Mouse (Mus musculus): ENCODE results near the gene Myadml2. TPM values are rescaled to one million over a fixed set of nuclear protein-coding genes. Genes with fewer than 3 reads are reported as not detected.

Myadml2 gene
- polyA plus RNA-seq, 1 experiment from 2014 or later = 0.90 TPM

DNA sequence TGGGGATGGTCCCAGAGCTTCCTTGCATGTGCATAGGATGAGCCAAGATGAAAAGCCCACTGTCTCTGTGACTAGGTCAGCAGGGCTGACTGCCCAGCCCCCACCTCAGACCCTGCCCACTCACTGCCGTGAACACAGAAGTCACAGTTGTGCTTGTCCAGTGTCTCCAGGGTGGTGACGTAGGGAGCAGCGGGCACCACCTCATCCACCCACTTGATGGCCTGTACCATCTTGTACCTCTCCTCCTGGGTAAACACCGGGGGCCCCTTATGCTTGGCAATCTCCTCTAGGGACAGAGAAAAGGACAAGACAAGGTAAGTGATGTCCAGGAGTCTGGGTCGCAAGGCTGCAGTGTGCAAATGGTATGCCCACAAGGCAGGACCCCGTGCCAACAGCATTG lies 32.8 kb downstream of the Myadml2 start:
- Histone ChIP-seq H3K4me1 (peaks cover 24% of the 10 kb centered on the region), H3K9ac (no peak overlapping the region), H3K27ac (no peak overlapping the region), H3K4me3 (no peak overlapping the region), H3K4me2 (no peak overlapping the region), H3K9me3 (no peaks in the 10 kb centered on the region), H3K36me3 (replicated peaks) (peaks cover 19% of the 10 kb centered on the region; the same call in 1 of the 2 replicates), H3K27me3 (replicated peaks) (no peaks in the 10 kb centered on the region)
- no peak for ATAC-seq (replicated peaks)
- WGBS = 93% methylated on average over 6 of the region's 6 CpGs

DNA sequence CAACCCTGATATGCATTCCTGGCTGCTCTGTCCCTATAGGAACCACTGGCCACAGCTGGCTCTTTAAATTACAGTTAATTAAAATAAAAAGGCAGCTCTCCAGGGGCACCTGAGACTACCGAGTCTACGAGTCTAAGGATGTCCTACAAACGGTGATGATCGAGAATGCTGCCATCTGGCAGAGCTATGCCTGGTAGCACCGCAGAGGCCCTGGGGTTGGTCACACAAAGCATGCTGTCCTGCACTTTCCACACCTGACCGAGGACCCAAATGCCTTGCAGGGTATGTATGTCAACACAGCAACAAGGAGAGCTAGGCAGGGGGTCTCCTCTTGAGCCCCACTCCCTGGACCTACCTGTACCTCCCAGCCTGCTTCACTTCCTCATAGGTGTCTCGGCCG lies 34.0 kb downstream of the Myadml2 start:
- Histone ChIP-seq H3K4me3 (no peak overlapping the region), H3K27me3 (replicated peaks) (peaks cover 5% of the 10 kb centered on the region; the same call in 1 of the 2 replicates), H3K4me1 (peaks cover 26% of the 10 kb centered on the region), H3K36me3 (replicated peaks) (0 out of 2 replicates have a peak, but pooled peaks cover 13% of the 10 kb centered on the region), H3K9me3 (no peaks in the 10 kb centered on the region), H3K9ac (no peak overlapping the region), H3K4me2 (no peak overlapping the region), H3K27ac (no peak overlapping the region)
- ATAC-seq (replicated peaks) = no peak
- 82% methylated on average over 8 of the region's 8 CpGs for WGBS

DNA sequence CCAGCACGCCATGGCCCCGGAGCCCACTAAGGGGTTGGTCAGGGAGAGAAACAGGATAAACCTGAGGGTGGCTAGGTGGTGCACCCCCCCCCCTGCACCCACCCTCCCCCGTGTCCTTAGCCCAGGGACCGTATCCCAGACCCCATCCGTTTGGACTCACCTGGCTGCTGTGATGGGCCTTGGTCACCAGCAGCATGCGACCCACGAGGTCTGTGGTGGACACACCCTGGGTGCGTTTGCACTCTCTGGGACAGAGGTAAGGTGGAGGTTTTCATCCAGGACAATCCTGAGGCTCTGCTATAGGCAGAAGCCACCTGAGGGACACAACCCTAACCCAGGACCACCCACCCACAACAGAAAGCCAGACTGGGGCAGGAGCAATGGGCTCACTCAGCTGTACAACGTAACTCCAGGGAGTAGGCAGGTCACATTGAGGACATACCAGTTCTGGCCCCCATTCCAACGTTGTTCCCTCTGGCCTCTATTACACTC lies 34.4 kb downstream of the Myadml2 start:
- H3K4me1 ChIP-seq = peaks cover 30% of the 10 kb centered on the region
- no peak overlapping the region for H3K4me3 ChIP-seq
- WGBS = 89% methylated on average over 10 of the region's 10 CpGs
- H3K9me3 ChIP-seq = no peaks in the 10 kb centered on the region
- H3K36me3 ChIP-seq (replicated peaks) = 0 out of 2 replicates have a peak, but pooled peaks cover 9% of the 10 kb centered on the region
- no peak for ATAC-seq (replicated peaks)
- H3K9ac ChIP-seq = no peak overlapping the region
- H3K27me3 ChIP-seq (replicated peaks) = peaks cover 9% of the 10 kb centered on the region; the same call in 1 of the 2 replicates
- H3K27ac ChIP-seq = no peak overlapping the region
- no peak overlapping the region for H3K4me2 ChIP-seq

DNA sequence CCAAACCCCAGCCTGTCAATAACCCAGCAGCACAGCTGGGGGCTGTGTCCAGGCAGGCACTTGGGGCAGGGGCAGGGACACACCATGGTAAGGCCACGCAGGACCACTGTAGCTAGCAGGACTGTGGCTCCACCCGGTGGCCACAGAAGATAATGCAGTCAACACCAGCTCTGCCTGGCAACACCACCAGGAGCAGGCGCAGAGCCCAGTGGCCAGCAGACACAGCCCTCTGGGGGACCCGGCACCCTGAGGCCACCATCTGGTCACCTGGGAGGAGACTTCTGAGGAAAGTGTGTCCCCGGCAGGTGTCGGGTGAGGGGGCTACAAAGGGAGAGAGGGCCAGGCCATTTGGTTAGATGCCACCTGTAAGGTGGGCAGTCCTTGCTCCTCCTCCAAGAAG lies 35.2 kb downstream of the Myadml2 start:
- Histone ChIP-seq H3K9me3 (no peaks in the 10 kb centered on the region), H3K36me3 (replicated peaks) (0 out of 2 replicates have a peak, but pooled peaks cover 7% of the 10 kb centered on the region), H3K4me2 (no peak overlapping the region), H3K9ac (no peak overlapping the region), H3K27me3 (replicated peaks) (peaks cover 9% of the 10 kb centered on the region; the same call in 1 of the 2 replicates), H3K27ac (no peak overlapping the region), H3K4me3 (no peak overlapping the region), H3K4me1 (peaks cover 30% of the 10 kb centered on the region)
- WGBS = 40% methylated on average over 6 of the region's 6 CpGs
- ATAC-seq (replicated peaks) = no peak

DNA sequence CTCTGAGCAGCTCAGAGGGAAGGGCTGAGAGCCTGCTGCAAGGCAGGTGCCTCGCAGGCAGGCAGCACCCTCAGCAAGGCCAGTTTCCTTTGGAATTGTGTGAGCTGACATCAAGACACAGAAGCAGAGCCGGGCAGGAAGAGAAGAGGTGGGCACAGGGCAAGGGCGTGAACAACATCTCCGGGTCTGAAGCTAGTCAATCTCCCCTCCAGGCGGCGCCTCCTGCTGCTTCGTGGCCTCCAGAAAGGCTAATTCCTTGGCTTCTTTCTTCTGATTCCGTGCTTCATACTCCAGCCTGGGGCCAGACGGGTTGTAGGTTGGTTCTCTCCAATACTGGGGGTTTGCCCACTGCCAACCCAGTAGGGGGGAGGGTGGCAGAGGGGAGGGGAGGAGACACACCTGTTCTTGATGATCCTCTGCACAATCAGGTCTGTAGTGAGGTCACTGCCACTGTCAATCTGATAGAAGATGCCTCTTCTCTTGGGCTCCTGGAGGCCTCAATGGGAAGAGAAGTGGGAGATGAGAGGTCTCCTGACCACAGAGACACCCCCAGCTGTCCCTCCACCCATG lies 37.4 kb downstream of the Myadml2 start:
- Histone ChIP-seq H3K27me3 (replicated peaks) (peaks cover 14% of the 10 kb centered on the region), H3K4me3 (no peak overlapping the region), H3K4me2 (no peak overlapping the region), H3K9me3 (no peaks in the 10 kb centered on the region), H3K27ac (no peak overlapping the region), H3K36me3 (replicated peaks) (peaks cover 16% of the 10 kb centered on the region; the same call in 1 of the 2 replicates), H3K9ac (no peak overlapping the region), H3K4me1 (peaks cover 12% of the 10 kb centered on the region)
- WGBS = 83% methylated on average over 9 of the region's 9 CpGs
- ATAC-seq (replicated peaks) = no peak

DNA sequence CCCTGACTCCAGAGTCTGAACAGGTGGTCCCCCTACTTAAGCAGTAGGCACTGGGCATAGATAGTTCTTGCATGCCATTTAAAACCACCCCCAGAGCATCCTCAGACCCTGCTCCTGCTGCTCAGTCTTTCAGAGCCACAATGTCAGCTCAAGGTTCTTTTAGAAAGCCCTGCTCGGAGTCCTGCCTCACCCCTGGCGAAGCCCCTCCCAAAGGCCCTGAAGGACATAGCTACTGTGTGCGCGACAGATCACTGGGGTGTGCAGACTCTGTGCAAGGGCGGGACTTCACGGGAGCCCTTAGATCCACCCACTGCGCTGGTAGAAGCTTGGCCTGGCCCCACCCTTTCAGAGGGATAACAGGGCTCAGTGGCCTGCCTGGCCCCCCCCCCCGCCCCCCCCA lies 38.7 kb downstream of the Myadml2 start:
- no peak for ATAC-seq (replicated peaks)
- 49% methylated on average over 8 of the region's 8 CpGs for WGBS
- Histone ChIP-seq H3K4me3 (no peak overlapping the region), H3K4me1 (peaks cover 10% of the 10 kb centered on the region), H3K9me3 (no peaks in the 10 kb centered on the region), H3K27me3 (replicated peaks) (peaks cover 14% of the 10 kb centered on the region), H3K36me3 (replicated peaks) (peaks cover 28% of the 10 kb centered on the region; the same call in 1 of the 2 replicates), H3K4me2 (no peak overlapping the region), H3K9ac (no peak overlapping the region), H3K27ac (no peak overlapping the region)

DNA sequence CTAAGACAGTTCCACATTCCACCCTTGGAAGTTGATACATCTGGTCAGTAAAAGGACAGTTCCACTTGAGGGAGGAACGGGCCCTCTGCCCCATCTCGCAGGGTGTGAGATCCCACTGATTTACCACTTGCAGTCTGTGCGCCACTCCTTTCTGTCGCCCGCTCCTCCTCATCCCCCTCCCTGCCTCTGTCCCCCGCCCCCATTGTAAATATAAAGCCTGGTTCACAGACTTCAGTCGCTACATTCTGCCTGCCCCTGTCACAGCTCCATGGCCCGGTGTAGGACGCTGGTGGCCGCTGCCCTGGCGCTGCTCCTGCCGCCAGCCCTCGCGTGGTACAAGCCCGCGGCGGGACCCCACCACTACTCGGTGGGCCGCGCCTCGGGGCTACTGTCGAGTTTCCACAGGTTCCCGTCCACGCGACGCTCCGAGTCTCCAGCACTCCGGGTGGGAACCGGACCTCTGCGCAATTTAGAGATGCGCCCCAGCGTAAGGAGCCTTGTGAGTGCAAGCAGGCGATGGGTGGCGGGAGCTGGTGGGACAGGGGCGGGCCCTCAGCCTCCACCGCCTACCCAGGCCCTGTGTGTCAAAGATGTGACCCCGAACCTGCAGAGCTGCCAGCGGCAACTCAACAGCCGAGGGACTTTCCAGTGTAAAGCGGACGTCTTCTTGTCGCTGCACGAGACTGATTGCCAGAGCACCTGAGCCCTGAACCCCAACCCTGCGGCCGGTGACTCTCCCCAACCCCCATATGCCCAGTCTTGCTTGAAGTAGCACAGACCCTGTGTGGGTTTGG lies 39.5 kb downstream of the Myadml2 start, which contains the start of gene Npb:
Gene Npb (plus strand): TSS at position 237 of the 794 bp plus-strand sequence.
- ATAC-seq (replicated peaks) = no peak
- Histone ChIP-seq H3K4me3 (no peak within 1 kb of the TSS), H3K36me3 (replicated peaks) (peaks cover 28% of the 10 kb centered on the region; the same call in 1 of the 2 replicates)

DNA sequence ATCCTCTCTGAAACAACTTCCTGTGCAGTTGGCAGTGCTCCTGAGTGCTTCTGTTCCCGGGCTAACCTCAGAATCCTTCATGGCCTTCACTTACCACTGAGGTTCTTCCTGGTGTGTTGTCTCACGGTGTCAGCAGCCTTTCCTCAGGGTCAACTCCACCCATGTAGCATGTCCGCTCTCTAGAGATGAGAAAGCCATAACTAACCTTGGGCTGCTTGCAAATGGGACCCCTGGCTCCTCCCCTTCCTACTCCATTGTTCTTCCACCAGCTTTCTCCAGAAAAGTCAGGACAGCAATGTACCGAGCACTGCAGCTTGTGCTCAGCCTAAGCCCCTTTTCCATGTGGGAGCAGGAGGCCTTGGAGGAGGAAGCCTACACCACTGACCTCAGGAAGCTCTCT lies 41.2 kb downstream of the Myadml2 start:
- H3K27ac ChIP-seq = no peak overlapping the region
- 72% methylated on average over 4 of the region's 4 CpGs for WGBS
- peaks cover 14% of the 10 kb centered on the region for H3K27me3 ChIP-seq (replicated peaks)
- H3K4me3 ChIP-seq = no peak overlapping the region
- H3K4me2 ChIP-seq = no peak overlapping the region
- ATAC-seq (replicated peaks) = no peak
- peaks cover 38% of the 10 kb centered on the region; the same call in 1 of the 2 replicates for H3K36me3 ChIP-seq (replicated peaks)
- H3K9me3 ChIP-seq = no peaks in the 10 kb centered on the region
- peaks cover 10% of the 10 kb centered on the region for H3K4me1 ChIP-seq
- no peak overlapping the region for H3K9ac ChIP-seq

More for the DNA sequence above, 39.5 kb downstream of the Myadml2 start, which contains the start of gene Npb:
- H3K27ac ChIP-seq = no peak within 1 kb of the TSS
- peaks cover 10% of the 10 kb centered on the region for H3K4me1 ChIP-seq
- WGBS = 5% methylated on average over 45 of the region's 45 CpGs
- H3K27me3 ChIP-seq (replicated peaks) = peaks cover 14% of the 10 kb centered on the region
- no peaks in the 10 kb centered on the region for H3K9me3 ChIP-seq
- H3K4me2 ChIP-seq = peak within 1 kb of the TSS; percentile 36
- H3K9ac ChIP-seq = no peak within 1 kb of the TSS

DNA sequence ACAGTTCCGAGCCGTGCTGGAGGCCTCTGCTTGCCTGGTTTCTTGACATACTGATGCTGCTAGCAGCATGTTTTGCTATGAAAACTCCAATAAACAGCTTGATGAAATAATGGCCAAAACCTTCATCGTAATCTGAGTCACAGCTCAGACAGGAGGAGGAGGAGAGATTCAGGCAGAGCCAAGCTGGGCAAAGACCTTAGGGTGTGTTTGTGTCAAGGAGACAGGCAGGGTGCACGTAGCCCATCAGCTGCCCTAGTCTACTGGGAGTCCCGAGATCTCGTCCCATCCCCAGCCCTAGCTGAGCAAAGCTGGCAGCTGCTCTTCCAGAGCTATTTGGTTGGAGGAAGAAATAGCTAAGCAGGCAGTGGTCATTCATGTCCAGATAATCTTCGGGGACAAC lies 42.3 kb downstream of the Myadml2 start:
- ATAC-seq (replicated peaks) = no peak
- Histone ChIP-seq H3K27ac (no peak overlapping the region), H3K36me3 (replicated peaks) (peaks cover 37% of the 10 kb centered on the region; the same call in 1 of the 2 replicates), H3K4me1 (peaks cover 10% of the 10 kb centered on the region), H3K4me3 (no peak overlapping the region), H3K9ac (no peak overlapping the region), H3K4me2 (no peak overlapping the region), H3K9me3 (no peaks in the 10 kb centered on the region), H3K27me3 (replicated peaks) (peaks cover 14% of the 10 kb centered on the region)
- 88% methylated on average over 7 of the region's 7 CpGs for WGBS

DNA sequence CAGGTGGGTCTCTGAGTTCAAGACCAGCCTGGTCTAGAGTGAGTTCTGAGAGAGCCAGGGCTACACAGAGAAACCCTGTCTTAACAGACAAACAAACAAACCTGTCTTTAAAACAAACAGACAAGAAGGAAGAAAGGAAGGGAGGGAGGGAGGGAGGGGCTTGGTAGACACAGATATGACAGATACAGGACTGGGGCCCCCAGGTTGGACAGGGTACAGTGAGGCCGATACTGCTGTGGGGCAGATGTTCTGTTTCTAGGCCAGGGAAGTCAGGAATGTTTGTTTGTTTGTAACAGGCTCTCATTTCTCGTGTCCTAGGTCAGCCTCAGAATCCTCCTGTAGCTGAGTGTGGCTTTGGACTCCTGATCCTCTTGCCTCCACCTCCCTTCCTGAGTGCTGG lies 44.4 kb downstream of the Myadml2 start:
- Histone ChIP-seq H3K9me3 (no peaks in the 10 kb centered on the region), H3K4me1 (peaks cover 17% of the 10 kb centered on the region), H3K4me3 (no peak overlapping the region), H3K9ac (no peak overlapping the region), H3K27ac (no peak overlapping the region), H3K4me2 (no peak overlapping the region), H3K27me3 (replicated peaks) (peaks cover 5% of the 10 kb centered on the region; the same call in 1 of the 2 replicates), H3K36me3 (replicated peaks) (peaks cover 41% of the 10 kb centered on the region; the same call in 1 of the 2 replicates)
- no peak for ATAC-seq (replicated peaks)
- WGBS = 78% methylated on average over 2 of the region's 2 CpGs

DNA sequence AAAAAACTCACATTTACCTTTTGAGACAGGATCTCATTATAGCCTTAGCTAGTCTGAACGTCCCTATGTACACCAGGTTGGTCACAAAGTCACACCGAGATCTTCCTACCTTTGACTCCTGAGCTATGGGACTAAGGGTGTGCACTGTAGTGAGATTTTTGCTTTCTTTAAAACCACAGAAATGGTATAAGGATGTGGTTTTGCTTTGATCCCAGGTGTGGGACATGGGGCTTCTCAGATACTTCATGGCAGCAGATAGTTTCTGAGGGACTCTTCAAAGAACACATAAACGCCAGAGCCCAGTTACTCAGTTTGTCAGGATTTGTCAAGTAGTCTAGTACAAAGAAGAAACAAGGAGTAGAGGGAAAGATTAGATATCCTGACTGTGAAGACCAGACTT lies 47.2 kb downstream of the Myadml2 start:
- Histone ChIP-seq H3K27ac (no peak overlapping the region), H3K9me3 (no peaks in the 10 kb centered on the region), H3K9ac (no peak overlapping the region), H3K27me3 (replicated peaks) (no peaks in the 10 kb centered on the region), H3K4me2 (no peak overlapping the region), H3K36me3 (replicated peaks) (peaks cover 41% of the 10 kb centered on the region), H3K4me1 (peaks cover 27% of the 10 kb centered on the region), H3K4me3 (no peak overlapping the region)
- WGBS = 94% methylated on average over 3 of the region's 3 CpGs
- no peak for ATAC-seq (replicated peaks)

DNA sequence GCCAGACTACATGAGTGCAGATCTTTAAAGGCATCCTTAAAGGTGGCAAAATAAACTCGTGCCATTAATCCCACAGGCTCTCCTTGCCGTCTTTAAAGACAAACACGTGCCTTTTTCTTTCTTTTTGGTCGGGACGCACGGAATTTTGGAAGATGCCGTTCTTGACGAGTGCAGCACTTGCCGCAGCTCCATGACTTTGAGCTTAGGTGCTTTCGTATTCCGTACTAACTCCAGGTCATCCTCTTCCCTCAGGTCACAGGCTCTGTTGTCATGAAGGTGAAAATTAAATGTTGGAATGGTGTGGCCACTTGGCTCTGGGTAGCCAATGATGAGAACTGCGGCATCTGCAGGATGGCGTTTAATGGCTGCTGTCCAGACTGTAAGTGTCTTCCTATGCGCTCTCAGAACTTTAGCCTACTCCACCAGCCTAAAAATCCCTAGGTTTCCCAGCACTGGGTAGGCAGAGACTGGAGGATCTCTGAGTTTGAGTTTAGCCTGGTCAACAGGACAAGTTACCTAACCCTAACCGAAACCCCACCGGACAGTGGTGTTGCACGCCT lies 48.9 kb downstream of the Myadml2 start:
- Histone ChIP-seq H3K4me3 (peak overlapping the region; percentile 92), H3K4me1 (peaks cover 27% of the 10 kb centered on the region), H3K4me2 (peak overlapping the region; percentile 86), H3K27ac (peak overlapping the region; percentile 91), H3K36me3 (replicated peaks) (peaks cover 42% of the 10 kb centered on the region), H3K9me3 (no peaks in the 10 kb centered on the region), H3K9ac (peak overlapping the region; percentile 75), H3K27me3 (replicated peaks) (no peaks in the 10 kb centered on the region)
- ATAC-seq (replicated peaks) = peak; percentile 10; the same call in 1 of the 2 replicates
- 50% methylated on average over 17 of the region's 17 CpGs for WGBS
